Mouse (Mus musculus): ENCODE results near the gene Pan2. TPM values are rescaled to one million over a fixed set of nuclear protein-coding genes. Genes with fewer than 3 reads are reported as not detected.
"Not testable (repeated sequence)": the region's sequence is repeated elsewhere in the genome, so short reads cannot be mapped to it uniquely, and the experiment has no call there.

Gene Pan2
- polyA plus RNA-seq, 1 experiment from 2014 or later = 17.9 TPM

DNA sequence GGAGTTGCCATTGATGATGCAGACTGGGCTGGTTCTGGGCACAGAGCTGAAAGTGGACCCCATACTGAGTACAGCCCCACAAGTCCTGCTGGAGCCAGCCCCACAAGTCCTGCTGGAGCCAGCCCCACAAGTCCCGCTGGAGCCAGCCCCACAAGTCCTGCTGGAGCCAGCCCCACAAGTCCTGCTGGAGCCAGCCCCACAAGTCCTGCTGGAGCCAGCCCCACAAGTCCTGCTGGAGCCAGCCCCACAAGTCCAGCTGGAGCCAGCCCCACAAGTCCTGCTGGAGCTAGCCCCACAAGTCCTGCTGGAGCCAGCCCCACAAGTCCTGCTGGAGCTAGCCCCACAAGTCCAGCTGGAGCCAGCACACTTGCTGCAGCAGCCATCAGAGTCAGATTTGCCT is 12.5 kb upstream of the Pan2 start:
- not testable (repeated sequence) for H3K4me2 ChIP-seq; H3K27ac ChIP-seq; H3K27me3 ChIP-seq (replicated peaks); H3K4me3 ChIP-seq; ATAC-seq; H3K4me1 ChIP-seq; H3K9ac ChIP-seq; H3K9me3 ChIP-seq (replicated peaks)
- 86% methylated on average over 1 of the region's 1 CpGs for WGBS (ENCODE audit: insufficient replicate concordance)
- peaks cover 57% of the 10 kb centered on the region for H3K36me3 ChIP-seq

DNA sequence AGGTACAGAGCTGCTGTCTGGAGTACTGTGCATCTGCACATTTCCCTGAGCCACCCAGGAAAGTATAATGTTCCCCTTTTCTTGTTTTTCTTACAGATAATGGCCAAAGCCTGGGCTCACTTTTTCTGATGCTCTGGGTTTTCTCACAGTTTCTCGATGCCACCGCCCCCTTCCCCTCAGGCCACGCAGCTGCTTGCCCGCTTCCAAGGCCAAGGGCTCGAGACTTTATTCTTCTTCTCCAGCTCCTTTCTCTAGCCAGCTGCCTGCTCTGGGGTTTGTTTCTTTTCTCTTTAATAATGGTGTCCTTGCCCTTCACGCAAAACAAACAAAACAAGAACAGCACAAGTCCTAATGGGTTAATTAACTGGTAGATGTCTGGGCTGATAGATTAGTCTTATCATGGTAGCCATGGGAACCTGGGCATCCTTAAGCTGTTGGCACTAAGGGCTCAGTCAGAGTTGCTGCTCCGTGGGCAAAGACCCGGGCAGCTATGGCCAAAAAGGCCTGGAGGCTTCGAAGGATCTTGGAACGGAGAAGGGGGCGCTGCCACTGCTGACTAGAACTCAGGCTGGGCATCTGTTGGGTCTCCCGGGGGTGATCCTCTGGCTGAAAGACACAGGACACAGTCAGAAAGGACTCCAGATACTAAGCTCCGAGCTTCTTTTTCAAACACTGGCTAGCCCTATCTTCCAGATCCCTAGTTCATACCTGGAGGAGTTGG is 6.6 kb upstream of the Pan2 start:
- peaks cover 9% of the 10 kb centered on the region for H3K36me3 ChIP-seq
- no peak overlapping the region for H3K4me2 ChIP-seq
- H3K9ac ChIP-seq = no peak overlapping the region
- WGBS (ENCODE audit: insufficient replicate concordance) = 68% methylated on average over 13 of the region's 13 CpGs
- H3K27ac ChIP-seq = no peak overlapping the region
- no peaks in the 10 kb centered on the region for H3K27me3 ChIP-seq (replicated peaks)
- H3K4me1 ChIP-seq = peaks cover 6% of the 10 kb centered on the region; the same call in 1 of the 2 replicates
- no peak overlapping the region for H3K4me3 ChIP-seq
- no peaks in the 10 kb centered on the region for H3K9me3 ChIP-seq (replicated peaks)
- no peak for ATAC-seq

DNA sequence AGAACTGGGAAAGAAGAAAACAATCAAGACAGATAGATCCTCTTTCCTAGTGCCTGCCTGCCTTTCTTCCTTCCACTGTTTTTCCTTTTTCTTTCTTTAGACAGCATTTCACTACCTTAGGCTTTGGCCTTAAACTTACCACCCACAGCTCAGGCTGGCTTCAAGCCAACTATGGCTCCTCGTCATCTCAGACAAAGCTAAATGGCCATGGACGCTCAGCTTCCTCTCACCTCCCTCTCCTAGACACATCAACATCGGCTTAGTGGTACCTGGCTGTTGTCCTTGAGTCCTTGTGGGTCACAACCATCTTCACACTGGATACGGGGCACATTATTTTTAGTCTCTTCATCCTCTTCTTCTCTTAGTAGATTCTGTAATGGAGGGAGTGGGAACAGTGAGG is 5.9 kb upstream of the Pan2 start:
- no peak for ATAC-seq
- Histone ChIP-seq H3K4me1 (peaks cover 8% of the 10 kb centered on the region), H3K36me3 (peaks cover 4% of the 10 kb centered on the region), H3K27ac (no peak overlapping the region), H3K9ac (no peak overlapping the region), H3K9me3 (replicated peaks) (no peaks in the 10 kb centered on the region), H3K4me2 (no peak overlapping the region), H3K4me3 (no peak overlapping the region), H3K27me3 (replicated peaks) (no peaks in the 10 kb centered on the region)
- 69% methylated on average over 4 of the region's 4 CpGs for WGBS (ENCODE audit: insufficient replicate concordance)

DNA sequence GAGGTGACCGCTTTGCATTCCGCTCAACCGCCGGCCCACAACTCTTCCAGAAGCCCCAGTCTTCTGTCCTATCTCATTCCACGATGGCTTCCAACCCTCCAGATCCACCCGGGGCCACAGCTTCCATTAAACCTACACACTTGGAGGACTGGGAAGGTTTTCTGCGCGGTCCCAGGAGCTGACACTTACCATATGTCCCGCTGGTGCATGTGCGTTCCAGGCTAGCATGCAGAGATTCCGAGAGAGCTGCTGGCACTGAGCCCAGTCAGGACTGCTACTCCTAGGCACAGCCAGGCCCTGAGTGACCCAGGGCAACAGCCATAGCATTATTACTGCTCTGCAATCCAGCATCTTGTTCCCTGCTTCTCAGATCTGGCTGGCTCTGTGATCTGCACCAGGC is 5.5 kb upstream of the Pan2 start:
- peaks cover 12% of the 10 kb centered on the region for H3K4me1 ChIP-seq
- no peak overlapping the region for H3K4me2 ChIP-seq
- 70% methylated on average over 11 of the region's 11 CpGs for WGBS (ENCODE audit: insufficient replicate concordance)
- no peak overlapping the region for H3K27ac ChIP-seq
- H3K9ac ChIP-seq = no peak overlapping the region
- ATAC-seq = peak; percentile 24
- no peaks in the 10 kb centered on the region for H3K36me3 ChIP-seq
- H3K27me3 ChIP-seq (replicated peaks) = no peaks in the 10 kb centered on the region
- H3K9me3 ChIP-seq (replicated peaks) = no peaks in the 10 kb centered on the region
- H3K4me3 ChIP-seq = no peak overlapping the region

DNA sequence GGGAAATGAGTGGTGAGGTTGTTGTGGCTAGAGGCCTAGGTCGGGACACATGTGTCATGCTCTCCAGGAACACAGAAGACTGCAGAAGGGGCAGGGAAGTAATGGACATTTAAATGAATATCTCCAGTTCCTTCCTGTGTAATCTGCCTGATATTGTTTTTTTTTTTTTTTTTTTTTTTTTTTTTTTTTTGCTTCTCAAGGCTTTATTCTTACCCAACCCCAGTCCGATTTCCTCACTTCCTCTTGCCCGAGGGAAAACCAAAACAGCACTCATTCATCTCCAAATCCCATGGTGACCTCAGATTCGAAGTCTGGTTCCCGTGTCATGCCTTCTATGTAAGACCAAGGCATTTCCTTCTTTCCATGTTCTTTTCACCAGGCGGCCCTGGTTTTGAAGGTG is 4.9 kb upstream of the Pan2 start:
- Histone ChIP-seq H3K27ac (no peak overlapping the region), H3K9me3 (replicated peaks) (no peaks in the 10 kb centered on the region)

DNA sequence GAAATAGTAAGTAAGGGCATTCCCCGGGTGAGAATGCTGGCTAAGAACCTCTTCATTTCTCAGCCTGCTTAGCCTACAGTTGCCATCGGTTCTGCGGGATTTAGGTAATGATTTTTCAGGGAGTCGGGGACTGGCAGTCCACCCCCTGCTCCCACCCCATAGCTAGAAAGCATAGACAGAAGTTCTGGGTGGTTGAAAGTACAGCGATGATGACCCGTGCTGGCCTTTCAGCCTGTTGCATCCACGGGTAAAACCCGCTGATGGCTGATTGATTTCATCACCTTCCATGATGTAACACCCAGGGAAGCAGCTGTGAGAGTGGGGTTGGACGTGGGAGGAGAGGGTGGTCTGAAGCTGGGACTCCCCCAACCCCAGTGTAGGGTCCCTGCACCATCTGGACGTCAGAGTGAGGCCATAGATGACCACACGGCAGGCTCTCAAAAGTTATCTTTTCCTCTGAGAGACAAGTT is 4.4 kb upstream of the Pan2 start, which contains the start of gene Il23a:
Gene Il23a (minus strand): TSS at position 51 of the 470 bp plus-strand sequence.
- Histone ChIP-seq H3K4me2 (no peak within 1 kb of the TSS), H3K9me3 (replicated peaks) (no peaks in the 10 kb centered on the region), H3K9ac (no peak within 1 kb of the TSS), H3K27me3 (replicated peaks) (no peaks in the 10 kb centered on the region), H3K4me3 (no peak within 1 kb of the TSS), H3K36me3 (no peaks in the 10 kb centered on the region), H3K27ac (no peak within 1 kb of the TSS), H3K4me1 (peaks cover 14% of the 10 kb centered on the region)
- 60% methylated on average over 11 of the region's 11 CpGs for WGBS (ENCODE audit: insufficient replicate concordance)
- no peak for ATAC-seq

More for the DNA sequence above, 4.9 kb upstream of the Pan2 start:
- H3K4me3 ChIP-seq = no peak overlapping the region
- ATAC-seq = no peak
- H3K4me2 ChIP-seq = no peak overlapping the region
- no peak overlapping the region for H3K9ac ChIP-seq
- H3K36me3 ChIP-seq = no peaks in the 10 kb centered on the region
- peaks cover 13% of the 10 kb centered on the region for H3K4me1 ChIP-seq
- H3K27me3 ChIP-seq (replicated peaks) = no peaks in the 10 kb centered on the region
- 47% methylated on average over 6 of the region's 6 CpGs for WGBS (ENCODE audit: insufficient replicate concordance)

DNA sequence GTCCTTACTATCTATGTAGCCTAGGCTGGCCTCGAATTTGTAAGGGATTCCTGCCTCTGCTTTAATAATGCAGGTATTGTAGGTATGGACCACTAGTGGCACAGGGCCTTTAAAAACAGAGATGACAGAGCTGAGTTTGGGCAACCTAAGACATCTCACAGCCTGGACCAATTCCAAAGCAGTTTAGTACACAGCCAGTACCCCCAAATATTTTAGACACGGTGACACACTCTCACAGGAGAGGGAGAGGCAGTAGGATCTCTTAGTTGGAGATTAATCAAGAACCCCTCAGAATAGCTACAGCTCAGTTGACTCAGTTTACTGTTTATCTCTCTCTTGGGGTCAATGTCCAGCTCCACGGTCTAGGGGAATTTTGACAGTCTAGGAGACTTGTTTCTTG is 778 bp upstream of the Pan2 start:
- no peak for ATAC-seq
- Histone ChIP-seq H3K9me3 (replicated peaks) (no peaks in the 10 kb centered on the region), H3K4me1 (peaks cover 30% of the 10 kb centered on the region), H3K36me3 (peaks cover 6% of the 10 kb centered on the region), H3K4me2 (peak overlapping the region; percentile 89), H3K4me3 (peak overlapping the region; percentile 69), H3K27me3 (replicated peaks) (no peaks in the 10 kb centered on the region), H3K27ac (peak overlapping the region; percentile 86), H3K9ac (peak overlapping the region; percentile 85)
- WGBS (ENCODE audit: insufficient replicate concordance) = 23% methylated on average over 3 of the region's 3 CpGs

DNA sequence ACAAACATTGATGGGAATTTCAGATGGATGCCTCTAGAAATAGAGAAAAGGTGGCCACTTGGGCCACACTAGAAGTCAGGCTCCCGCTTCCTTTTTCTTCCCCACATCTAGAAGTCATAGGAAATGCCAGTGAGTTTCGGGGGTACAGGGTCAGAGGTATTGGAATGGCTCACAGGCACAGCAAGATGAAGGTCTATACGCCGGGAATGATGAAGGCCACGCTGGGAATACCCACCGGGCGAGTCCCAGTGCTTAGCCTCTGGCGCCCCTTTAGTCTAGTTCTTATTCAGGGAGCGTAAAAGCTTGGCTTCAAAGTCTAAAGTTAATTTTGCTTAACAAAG is 380 bp upstream of the Pan2 start:
- ATAC-seq = peak; percentile 40
- Histone ChIP-seq H3K36me3 (peaks cover 6% of the 10 kb centered on the region), H3K9me3 (replicated peaks) (no peaks in the 10 kb centered on the region), H3K4me1 (peaks cover 28% of the 10 kb centered on the region), H3K9ac (peak overlapping the region; percentile 85), H3K27me3 (replicated peaks) (no peaks in the 10 kb centered on the region), H3K27ac (peak overlapping the region; percentile 86), H3K4me3 (peak overlapping the region; percentile 69), H3K4me2 (peak overlapping the region; percentile 89)
- WGBS (ENCODE audit: insufficient replicate concordance) = under 1% methylated on average over 9 of the region's 9 CpGs

DNA sequence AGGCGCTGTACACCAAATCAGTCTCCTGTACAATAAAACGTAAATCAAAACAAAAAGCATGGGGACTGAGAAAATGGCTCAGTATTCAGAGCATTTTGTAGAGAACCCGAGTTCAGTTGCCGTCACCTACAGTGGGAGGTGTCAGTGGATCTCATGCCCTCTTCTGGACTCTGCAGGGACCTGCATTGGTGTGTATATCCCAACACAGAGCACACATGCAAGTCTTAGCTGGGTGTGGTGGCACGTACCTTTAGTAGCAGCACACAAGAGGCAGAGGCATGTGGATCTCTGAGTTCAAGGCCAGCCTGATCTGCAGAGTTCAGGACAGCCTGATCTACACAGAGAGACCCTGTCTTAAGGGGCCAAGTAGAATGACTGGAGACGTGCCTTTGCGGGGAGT is 6.5 kb downstream of the Pan2 start:
- Histone ChIP-seq H3K4me2 (no peak overlapping the region), H3K4me3 (no peak overlapping the region), H3K9me3 (replicated peaks) (no peaks in the 10 kb centered on the region), H3K27ac (no peak overlapping the region), H3K9ac (no peak overlapping the region), H3K36me3 (peaks cover 74% of the 10 kb centered on the region), H3K4me1 (peaks cover 7% of the 10 kb centered on the region), H3K27me3 (replicated peaks) (no peaks in the 10 kb centered on the region)
- no peak for ATAC-seq
- WGBS (ENCODE audit: insufficient replicate concordance) = 84% methylated on average over 7 of the region's 7 CpGs

DNA sequence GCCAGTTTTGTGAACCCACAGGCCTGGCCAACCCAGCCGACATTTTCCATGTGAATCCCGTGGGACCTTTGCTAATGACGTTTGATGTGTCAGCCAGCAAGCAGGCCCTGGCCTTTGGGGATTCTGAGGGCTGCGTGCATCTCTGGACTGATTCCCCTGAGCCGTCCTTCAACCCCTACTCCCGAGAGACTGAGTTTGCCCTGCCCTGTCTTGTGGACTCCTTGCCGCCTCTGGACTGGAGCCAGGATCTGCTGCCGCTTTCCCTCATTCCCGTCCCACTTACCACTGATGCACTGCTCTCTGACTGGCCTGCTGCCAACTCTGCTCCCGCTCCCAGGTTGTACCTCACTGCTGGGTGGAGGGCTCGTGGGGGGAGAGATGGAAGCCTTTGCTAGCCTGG is 7.0 kb downstream of the Pan2 start:
- Histone ChIP-seq H3K4me3 (no peak overlapping the region), H3K9me3 (replicated peaks) (no peaks in the 10 kb centered on the region), H3K36me3 (peaks cover 79% of the 10 kb centered on the region), H3K9ac (no peak overlapping the region), H3K27me3 (replicated peaks) (no peaks in the 10 kb centered on the region), H3K4me2 (no peak overlapping the region), H3K27ac (no peak overlapping the region), H3K4me1 (peaks cover 5% of the 10 kb centered on the region)
- ATAC-seq = no peak
- 83% methylated on average over 11 of the region's 11 CpGs for WGBS (ENCODE audit: insufficient replicate concordance)

DNA sequence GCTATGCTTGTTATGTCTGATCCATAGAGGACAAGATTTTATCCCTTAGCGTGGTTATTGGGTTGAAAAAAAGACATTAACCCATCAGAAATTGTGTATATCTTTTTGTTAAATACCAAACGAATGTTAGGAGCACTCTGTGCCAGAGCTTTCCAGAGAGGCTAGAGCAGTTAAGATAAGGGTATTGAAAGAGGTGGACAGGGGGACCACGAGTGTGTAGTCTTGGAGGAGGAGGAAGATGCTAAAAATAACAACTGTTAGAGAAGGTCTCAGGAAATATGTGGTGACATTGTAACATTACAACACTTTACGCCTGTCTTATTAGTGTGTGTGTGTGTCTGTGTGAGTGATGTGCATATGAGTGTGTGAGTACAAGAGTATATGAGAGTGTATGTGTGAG is 7.8 kb downstream of the Pan2 start:
- H3K9me3 ChIP-seq (replicated peaks) = no peaks in the 10 kb centered on the region
- H3K27me3 ChIP-seq (replicated peaks) = no peaks in the 10 kb centered on the region
- no peak for ATAC-seq
- peaks cover 9% of the 10 kb centered on the region for H3K4me1 ChIP-seq
- H3K9ac ChIP-seq = no peak overlapping the region
- H3K27ac ChIP-seq = no peak overlapping the region
- H3K4me3 ChIP-seq = no peak overlapping the region
- WGBS (ENCODE audit: insufficient replicate concordance) = 52% methylated on average over 4 of the region's 4 CpGs
- H3K4me2 ChIP-seq = no peak overlapping the region
- H3K36me3 ChIP-seq = peaks cover 83% of the 10 kb centered on the region

DNA sequence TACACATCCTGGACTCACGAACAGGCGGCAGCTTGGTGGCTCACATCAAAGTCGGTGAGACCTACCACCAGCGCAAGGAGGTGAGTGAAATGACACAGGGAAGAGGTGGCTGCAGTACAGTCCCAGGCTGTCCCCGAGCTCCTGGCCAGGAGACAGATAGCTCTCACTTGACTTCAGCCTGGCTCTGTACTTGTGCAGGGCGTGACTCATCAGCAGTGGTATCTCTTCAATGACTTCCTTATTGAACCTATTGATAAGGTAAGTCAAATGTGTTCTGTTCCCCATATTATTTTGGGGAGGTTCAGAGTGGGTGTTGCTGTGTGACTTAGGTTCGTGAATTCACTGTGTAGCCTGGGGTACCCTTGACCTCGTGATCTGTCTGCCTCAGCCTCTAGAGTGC is 12.4 kb downstream of the Pan2 start:
- peaks cover 99% of the 10 kb centered on the region for H3K36me3 ChIP-seq
- no peak overlapping the region for H3K27ac ChIP-seq
- H3K4me3 ChIP-seq = no peak overlapping the region
- H3K9me3 ChIP-seq (replicated peaks) = no peaks in the 10 kb centered on the region
- H3K27me3 ChIP-seq (replicated peaks) = no peaks in the 10 kb centered on the region
- no peak overlapping the region for H3K9ac ChIP-seq
- H3K4me2 ChIP-seq = no peak overlapping the region
- H3K4me1 ChIP-seq = peaks cover 9% of the 10 kb centered on the region
- ATAC-seq = peak; percentile 68
- WGBS (ENCODE audit: insufficient replicate concordance) = 75% methylated on average over 8 of the region's 8 CpGs

DNA sequence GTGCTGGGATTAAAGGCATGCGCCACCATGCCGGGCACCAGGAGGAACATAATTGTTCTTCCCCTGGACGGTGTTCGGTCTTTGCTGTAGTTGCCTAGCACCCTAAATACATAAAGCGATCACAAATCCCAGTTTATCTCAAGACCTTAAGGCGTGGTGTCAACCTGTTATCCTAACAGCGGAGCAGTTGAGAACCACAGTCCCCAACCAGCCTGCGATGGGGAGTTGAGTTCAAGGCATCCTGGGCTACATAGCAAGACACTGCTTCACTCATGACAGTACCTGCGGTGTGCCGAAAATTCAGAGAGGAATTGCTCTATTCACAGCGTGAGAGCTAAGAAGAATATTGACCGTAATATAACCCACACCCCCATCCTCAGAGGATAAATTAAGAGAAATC is 18.5 kb downstream of the Pan2 start:
- WGBS (ENCODE audit: insufficient replicate concordance) = 46% methylated on average over 12 of the region's 12 CpGs
- peak overlapping the region; percentile 84 for H3K4me3 ChIP-seq
- peaks cover 57% of the 10 kb centered on the region for H3K36me3 ChIP-seq
- peak overlapping the region; percentile 87 for H3K4me2 ChIP-seq
- no peaks in the 10 kb centered on the region for H3K27me3 ChIP-seq (replicated peaks)
- H3K9ac ChIP-seq = peak overlapping the region; percentile 92
- H3K27ac ChIP-seq = 0 out of 2 replicates have a peak overlapping the region, but pooled peaks have one; percentile 17
- H3K9me3 ChIP-seq (replicated peaks) = no peaks in the 10 kb centered on the region
- no peak for ATAC-seq
- peaks cover 22% of the 10 kb centered on the region for H3K4me1 ChIP-seq

Data from liver, embryonic 12.5 days (tissue).